Mouse (Mus musculus) lung, postnatal 0 days (tissue): Measurements from ENCODE around the gene B4galnt1.

Source experiments
- CTCF ChIP-seq: IDR thresholded peaks from 2 replicates; pipeline ENCODE4 v1.5.1; 2016; ENCODE audit warnings: antibody characterized with exemption, mild to moderate bottlenecking
- EP300 ChIP-seq: IDR thresholded peaks from 2 replicates; pipeline ENCODE4 v1.6.1; 2016; ENCODE audit warnings: antibody characterized with exemption, mild to moderate bottlenecking, control low read depth

DNA sequence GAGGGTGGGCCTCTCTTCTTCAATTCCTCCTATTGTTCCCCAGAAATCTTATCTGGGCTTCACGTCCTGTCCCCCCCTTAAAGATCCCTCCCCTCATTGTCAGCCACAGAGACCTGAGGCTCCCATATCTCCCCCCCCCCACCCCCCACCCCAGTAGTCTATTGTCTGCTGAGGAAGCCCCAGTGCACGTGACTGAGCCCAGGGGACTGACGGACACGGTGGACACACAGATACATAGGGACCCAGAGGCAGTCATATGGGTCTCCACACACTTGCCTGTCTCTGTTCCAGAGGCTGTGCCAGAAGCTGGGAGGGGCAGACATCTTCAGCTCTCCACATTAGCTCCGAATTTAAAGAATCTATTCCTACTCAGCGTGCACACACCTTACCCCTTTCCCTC lies 16.5 kb downstream of the B4galnt1 start:
- TF ChIP-seq CTCF: no peak
- TF ChIP-seq EP300: no peak
